Mouse (Mus musculus) hindbrain, embryonic 12.5 days (tissue): ENCODE measurements at regions not wholly inside any gene's neighbourhood (a gene's known extent, or its start where the extent isn't known, plus 50 kb on each side); places are given as distances from the start of the nearest gene placed in this dataset.
"Not testable (repeated sequence)": the region's sequence is repeated elsewhere in the genome, so short reads cannot be mapped to it uniquely, and the experiment has no call there.

Experiments
- ATAC-seq: fragments of 200-750 bp; cut with Nextera tagmentation; 2 replicates; pipeline ENCODE4 v1.8.0; 2017; ENCODE audit warnings: moderate TSS enrichment; ENCODE audit not compliant: low FRiP score
- H3K27ac ChIP-seq: fragments of 300-500 bp; sonication (generic); 2 replicates; pipeline ENCODE4 v1.5.1; 2016; ENCODE audit warnings: mild to moderate bottlenecking
- H3K27me3 ChIP-seq: fragments of 300-500 bp; sonication (generic); 2 replicates; pipeline ENCODE4 v1.6.1; 2016; ENCODE audit warnings: mild to moderate bottlenecking
- H3K36me3 ChIP-seq: fragments of 300-500 bp; sonication (generic); 2 replicates; pipeline ENCODE4 v1.6.1; 2016; ENCODE audit warnings: mild to moderate bottlenecking
- H3K4me1 ChIP-seq: fragments of 300-500 bp; sonication (generic); 2 replicates; pipeline ENCODE4 v1.6.1; 2016
- H3K4me2 ChIP-seq: fragments of 300-500 bp; sonication (generic); replicated peaks from 2 replicates; pipeline ENCODE4 v1.6.1; 2016; ENCODE audit warnings: mild to moderate bottlenecking
- H3K4me3 ChIP-seq: fragments of 300-500 bp; sonication (generic); 2 replicates; pipeline ENCODE4 v1.5.1; 2016; ENCODE audit warnings: mild to moderate bottlenecking
- H3K9ac ChIP-seq: fragments of 300-500 bp; sonication (generic); 2 replicates; pipeline ENCODE4 v1.6.1; 2016; ENCODE audit warnings: mild to moderate bottlenecking, moderate library complexity
- H3K9me3 ChIP-seq: fragments of 300-500 bp; sonication (generic); replicated peaks from 2 replicates; pipeline ENCODE4 v1.6.1; 2016; ENCODE audit warnings: mild to moderate bottlenecking
- WGBS: fragments of 180-500 bp; shearing (Covaris S2); methylation state at CpG from one replicate; pipeline ENCODE4 v1.1.7; 2016; 5-methylcytosine and 5-hydroxymethylcytosine counted together

GRCm38 (mm10) chr12:8435651-8436348, 64.0 kb downstream of the Rhob start:
- peaks cover 20% of the 10 kb centered on the region for H3K4me1 ChIP-seq
- not testable (repeated sequence) for H3K4me3 ChIP-seq, H3K9ac ChIP-seq, H3K36me3 ChIP-seq, H3K9me3 ChIP-seq, ATAC-seq, H3K27me3 ChIP-seq, H3K27ac ChIP-seq, H3K4me2 ChIP-seq
- WGBS = 82% methylated on average over 3 of the region's 3 CpGs

DNA sequence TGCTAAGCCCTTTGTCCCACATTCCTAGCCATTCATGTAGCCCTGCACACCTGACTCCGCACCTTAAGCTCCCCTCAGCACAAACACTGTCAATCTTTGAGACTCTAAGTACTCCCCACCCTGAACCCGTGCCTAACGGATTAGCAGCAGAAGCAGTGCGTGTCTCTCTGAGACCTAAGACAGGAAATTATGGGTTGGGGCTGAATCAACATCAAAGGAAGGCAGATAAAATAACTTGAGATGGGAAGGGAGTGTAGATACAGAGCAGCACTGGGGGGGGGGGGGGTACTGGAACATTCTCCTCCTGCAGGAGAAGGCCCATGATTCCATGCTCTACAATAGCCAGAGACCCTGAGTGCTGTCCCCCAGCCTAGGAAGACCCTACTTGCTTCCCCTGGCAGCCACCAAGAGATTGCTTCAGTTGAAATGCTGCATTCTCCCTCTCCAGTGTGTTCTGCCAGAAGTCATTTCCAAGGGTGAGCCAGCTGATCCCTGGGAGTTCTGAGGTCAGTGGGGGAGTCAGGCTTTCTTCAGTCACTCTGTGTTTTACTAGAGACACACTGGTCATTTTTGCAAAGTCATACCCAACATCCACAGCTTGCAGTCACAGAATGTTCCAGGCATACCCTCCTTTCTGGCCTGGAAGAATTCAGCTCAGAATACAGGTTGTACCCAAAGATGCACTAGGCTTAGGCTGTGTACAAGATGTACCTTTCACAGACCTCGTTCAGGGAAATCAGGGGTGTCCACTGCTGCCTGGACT, 71.4 kb downstream of the Rhob start:
- 82% methylated on average over 5 of the region's 5 CpGs for WGBS
- no peaks in the 10 kb centered on the region for H3K36me3 ChIP-seq
- H3K4me2 ChIP-seq = no peak overlapping the region
- H3K9me3 ChIP-seq = no peaks in the 10 kb centered on the region
- no peak for ATAC-seq
- H3K27ac ChIP-seq = no peak overlapping the region
- H3K4me3 ChIP-seq = no peak overlapping the region
- no peak overlapping the region for H3K9ac ChIP-seq
- no peaks in the 10 kb centered on the region for H3K27me3 ChIP-seq
- H3K4me1 ChIP-seq = peaks cover 10% of the 10 kb centered on the region

DNA sequence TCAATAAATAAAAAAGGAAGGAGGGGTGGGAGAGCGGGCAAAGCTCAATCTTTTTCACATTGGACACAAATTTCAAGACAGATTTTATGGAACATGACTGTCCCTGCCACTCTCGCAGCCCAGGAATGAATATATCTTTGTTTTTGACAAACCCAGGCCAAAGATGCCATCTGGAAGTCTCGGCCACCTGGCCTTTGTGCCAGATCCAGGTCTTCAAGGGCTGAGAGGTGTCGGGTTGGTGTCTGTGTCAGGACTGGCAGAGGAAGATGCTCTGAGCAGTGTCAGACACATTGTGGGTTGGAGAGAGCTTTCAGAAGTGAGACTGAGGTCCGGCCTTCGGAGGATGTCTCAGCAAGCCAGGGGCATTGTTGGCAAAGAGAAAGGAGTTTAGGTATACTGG, 75.3 kb downstream of the Rhob start:
- Histone ChIP-seq H3K27ac (no peak overlapping the region), H3K27me3 (no peaks in the 10 kb centered on the region), H3K9me3 (no peaks in the 10 kb centered on the region), H3K4me2 (no peak overlapping the region), H3K9ac (no peak overlapping the region), H3K36me3 (no peaks in the 10 kb centered on the region), H3K4me3 (no peak overlapping the region), H3K4me1 (no peaks in the 10 kb centered on the region)
- 90% methylated on average over 6 of the region's 6 CpGs for WGBS
- no peak for ATAC-seq

GRCm38 (mm10) chr12:8422676-8423075, 77.1 kb downstream of the Rhob start:
- ATAC-seq = no peak
- Histone ChIP-seq H3K36me3 (no peaks in the 10 kb centered on the region), H3K4me2 (no peak overlapping the region), H3K4me3 (no peak overlapping the region), H3K9me3 (no peaks in the 10 kb centered on the region), H3K27ac (no peak overlapping the region), H3K4me1 (no peaks in the 10 kb centered on the region), H3K9ac (no peak overlapping the region), H3K27me3 (no peaks in the 10 kb centered on the region)
- WGBS = 74% methylated on average over 5 of the region's 5 CpGs

- Histone ChIP-seq H3K4me3 (no peak overlapping the region), H3K27ac (no peak overlapping the region), H3K9me3 (no peaks in the 10 kb centered on the region), H3K9ac (no peak overlapping the region), H3K4me1 (no peaks in the 10 kb centered on the region), H3K36me3 (no peaks in the 10 kb centered on the region), H3K4me2 (no peak overlapping the region), H3K27me3 (no peaks in the 10 kb centered on the region)
- no peak for ATAC-seq
- WGBS = 88% methylated on average over 3 of the region's 3 CpGs
Observed at GRCm38 (mm10) chr12:8421271-8421567, 78.6 kb downstream of the Rhob start.

GRCm38 (mm10) chr12:8420511-8421270, 79.1 kb downstream of the Rhob start:
- no peaks in the 10 kb centered on the region for H3K36me3 ChIP-seq
- no peaks in the 10 kb centered on the region for H3K4me1 ChIP-seq
- H3K27me3 ChIP-seq = no peaks in the 10 kb centered on the region
- no peak overlapping the region for H3K4me3 ChIP-seq
- 71% methylated on average over 9 of the region's 9 CpGs for WGBS
- H3K9ac ChIP-seq = no peak overlapping the region
- no peak overlapping the region for H3K27ac ChIP-seq
- ATAC-seq = no peak
- H3K4me2 ChIP-seq = no peak overlapping the region
- H3K9me3 ChIP-seq = no peaks in the 10 kb centered on the region

GRCm38 (mm10) chr12:8418890-8419289, 80.9 kb downstream of the Rhob start:
- Histone ChIP-seq H3K9ac (no peak overlapping the region), H3K4me3 (no peak overlapping the region), H3K27ac (no peak overlapping the region), H3K27me3 (no peaks in the 10 kb centered on the region), H3K9me3 (no peaks in the 10 kb centered on the region), H3K4me1 (no peaks in the 10 kb centered on the region), H3K36me3 (no peaks in the 10 kb centered on the region), H3K4me2 (no peak overlapping the region)
- ATAC-seq = no peak
- WGBS = 79% methylated on average over 5 of the region's 5 CpGs

- Histone ChIP-seq H3K9me3 (no peaks in the 10 kb centered on the region), H3K27ac (no peak overlapping the region), H3K4me3 (no peak overlapping the region), H3K4me1 (no peaks in the 10 kb centered on the region), H3K27me3 (no peaks in the 10 kb centered on the region), H3K9ac (no peak overlapping the region), H3K36me3 (no peaks in the 10 kb centered on the region), H3K4me2 (no peak overlapping the region)
- ATAC-seq = peak; percentile 63
- WGBS = 53% methylated on average over 8 of the region's 8 CpGs
Observed at GRCm38 (mm10) chr12:8417127-8417790, 82.5 kb downstream of the Rhob start.

- Histone ChIP-seq H3K4me1 (peaks cover 9% of the 10 kb centered on the region), H3K36me3 (no peaks in the 10 kb centered on the region), H3K27me3 (no peaks in the 10 kb centered on the region), H3K4me3 (no peak overlapping the region), H3K9me3 (no peaks in the 10 kb centered on the region), H3K4me2 (no peak overlapping the region), H3K27ac (no peak overlapping the region), H3K9ac (no peak overlapping the region)
- no peak for ATAC-seq
- WGBS = 91% methylated on average over 2 of the region's 2 CpGs
Observed at GRCm38 (mm10) chr12:8412125-8412524, 87.7 kb downstream of the Rhob start.

GRCm38 (mm10) chr12:8410410-8411341, 89.1 kb downstream of the Rhob start:
- H3K27ac ChIP-seq = no peak overlapping the region
- H3K4me3 ChIP-seq = no peak overlapping the region
- no peak overlapping the region for H3K9ac ChIP-seq
- peaks cover 9% of the 10 kb centered on the region for H3K4me1 ChIP-seq
- H3K27me3 ChIP-seq = no peaks in the 10 kb centered on the region
- ATAC-seq = no peak
- no peaks in the 10 kb centered on the region for H3K36me3 ChIP-seq
- 52% methylated on average over 24 of the region's 24 CpGs for WGBS
- no peak overlapping the region for H3K4me2 ChIP-seq
- H3K9me3 ChIP-seq = no peaks in the 10 kb centered on the region

DNA sequence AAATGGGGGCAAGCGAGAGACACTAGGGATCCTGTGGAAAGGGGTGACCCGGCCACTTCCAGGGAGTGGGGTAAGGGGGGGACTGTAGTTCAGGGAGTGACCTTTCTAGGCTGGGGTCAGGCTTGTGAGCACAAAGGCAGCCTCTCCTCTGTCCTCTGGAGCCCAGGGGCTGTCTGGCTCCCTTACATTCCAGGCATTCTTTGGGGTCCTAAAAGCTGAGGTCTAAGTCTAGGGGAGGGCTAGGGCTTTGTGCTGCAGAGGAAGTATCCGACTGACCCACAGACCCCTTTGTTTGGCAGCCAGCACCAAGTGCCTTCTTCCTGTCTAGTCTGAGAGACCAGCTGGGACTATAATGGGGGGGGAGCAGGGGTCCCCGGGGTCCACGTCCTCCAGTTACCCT, 88.9 kb downstream of the Hs1bp3 start:
- Histone ChIP-seq H3K27me3 (no peaks in the 10 kb centered on the region), H3K36me3 (no peaks in the 10 kb centered on the region), H3K4me1 (peaks cover 7% of the 10 kb centered on the region; the same call in 1 of the 2 replicates), H3K9me3 (no peaks in the 10 kb centered on the region), H3K9ac (no peak overlapping the region), H3K4me3 (no peak overlapping the region), H3K4me2 (no peak overlapping the region), H3K27ac (no peak overlapping the region)
- ATAC-seq = no peak
- WGBS = 10% methylated on average over 5 of the region's 5 CpGs
